Mouse (Mus musculus) embryonic facial prominence, embryonic 11.5 days (tissue): ENCODE data around the gene Apof. TPM values are rescaled to one million over a fixed set of nuclear protein-coding genes. Genes with fewer than 3 reads are reported as not detected.

ENCODE experiments used
- ATAC-seq: fragments of 200-750 bp; cut with Nextera tagmentation; replicated peaks from 2 replicates; pipeline ENCODE4 v1.8.0; 2017; ENCODE audit warnings: low read depth; ENCODE audit not compliant: insufficient number of reproducible peaks, low FRiP score, low TSS enrichment
- DNase-seq: peaks from one replicate; pipeline ENCODE4 v3.0.0-alpha.2; 2015; ENCODE audit warnings: low spot score
- H3K27ac ChIP-seq: fragments of 300-500 bp; sonication (generic); replicated peaks from 2 replicates; pipeline ENCODE4 v1.5.1; 2014; ENCODE audit warnings: mild to moderate bottlenecking, low read depth, low read length, control low read depth
- H3K27me3 ChIP-seq: fragments of 300-500 bp; sonication (generic); 2 replicates; pipeline ENCODE4 v1.6.1; 2014; ENCODE audit warnings: mild to moderate bottlenecking, low read length, moderate library complexity, mixed read lengths; ENCODE audit not compliant: control insufficient read depth, insufficient read depth
- H3K36me3 ChIP-seq: fragments of 300-500 bp; sonication (generic); replicated peaks from 2 replicates; pipeline ENCODE4 v1.6.1; 2014; ENCODE audit warnings: low read depth, mild to moderate bottlenecking, low read length, moderate library complexity, mixed read lengths; ENCODE audit not compliant: control insufficient read depth, insufficient read depth
- H3K4me1 ChIP-seq: fragments of 300-500 bp; sonication (generic); 2 replicates; pipeline ENCODE4 v1.6.1; 2014; ENCODE audit warnings: low read length, mixed read lengths; ENCODE audit not compliant: control insufficient read depth, insufficient read depth
- H3K4me2 ChIP-seq: fragments of 300-500 bp; sonication (generic); 2 replicates; pipeline ENCODE4 v1.6.1; 2014; ENCODE audit warnings: low read depth, mild to moderate bottlenecking, control low read depth, low read length, moderate library complexity
- H3K4me3 ChIP-seq: fragments of 300-500 bp; sonication (generic); 2 replicates; pipeline ENCODE4 v1.5.1; 2014; ENCODE audit warnings: low read depth, low read length, control low read depth
- H3K9ac ChIP-seq: fragments of 300-500 bp; sonication (generic); replicated peaks from 2 replicates; pipeline ENCODE4 v1.6.1; 2014; ENCODE audit warnings: mild to moderate bottlenecking, control low read depth, low read length
- H3K9me3 ChIP-seq: fragments of 300-500 bp; sonication (generic); replicated peaks from 2 replicates; pipeline ENCODE4 v1.6.1; 2016; ENCODE audit warnings: mild to moderate bottlenecking, low read length, inconsistent platforms, mixed read lengths; ENCODE audit not compliant: control insufficient read depth
- WGBS: fragments of 180-500 bp; shearing (Covaris S2); extraction: QIAGEN DNeasy Blood & Tissue Kit; methylation state at CpG from one replicate; pipeline ENCODE4 v1.1.7; 2014; 5-methylcytosine and 5-hydroxymethylcytosine counted together
- polyA plus RNA-seq: library from polyadenylated mRNA; unstranded; fragments of >200 nt; fragmentation: Nextera tagmentation; extraction: Ambion mirVana; gene quantifications from 2 replicates; pipeline ENCODE4 v1.2.1, GENCODE M21; 2014

Apof gene
- polyA plus RNA-seq, 1 experiment from 2014 or later, result not detected

DNA sequence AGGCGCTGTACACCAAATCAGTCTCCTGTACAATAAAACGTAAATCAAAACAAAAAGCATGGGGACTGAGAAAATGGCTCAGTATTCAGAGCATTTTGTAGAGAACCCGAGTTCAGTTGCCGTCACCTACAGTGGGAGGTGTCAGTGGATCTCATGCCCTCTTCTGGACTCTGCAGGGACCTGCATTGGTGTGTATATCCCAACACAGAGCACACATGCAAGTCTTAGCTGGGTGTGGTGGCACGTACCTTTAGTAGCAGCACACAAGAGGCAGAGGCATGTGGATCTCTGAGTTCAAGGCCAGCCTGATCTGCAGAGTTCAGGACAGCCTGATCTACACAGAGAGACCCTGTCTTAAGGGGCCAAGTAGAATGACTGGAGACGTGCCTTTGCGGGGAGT, 41.2 kb downstream of the Apof start:
- Histone ChIP-seq H3K9me3 (no peaks in the 10 kb centered on the region), H3K9ac (no peak overlapping the region), H3K27me3 (no peaks in the 10 kb centered on the region), H3K4me3 (no peak overlapping the region), H3K36me3 (peaks cover 3% of the 10 kb centered on the region), H3K4me1 (no peaks in the 10 kb centered on the region), H3K4me2 (no peak overlapping the region), H3K27ac (no peak overlapping the region)
- no peak for ATAC-seq
- WGBS, result 89% methylated on average over 7 of the region's 7 CpGs
- DNase-seq, result no peak

DNA sequence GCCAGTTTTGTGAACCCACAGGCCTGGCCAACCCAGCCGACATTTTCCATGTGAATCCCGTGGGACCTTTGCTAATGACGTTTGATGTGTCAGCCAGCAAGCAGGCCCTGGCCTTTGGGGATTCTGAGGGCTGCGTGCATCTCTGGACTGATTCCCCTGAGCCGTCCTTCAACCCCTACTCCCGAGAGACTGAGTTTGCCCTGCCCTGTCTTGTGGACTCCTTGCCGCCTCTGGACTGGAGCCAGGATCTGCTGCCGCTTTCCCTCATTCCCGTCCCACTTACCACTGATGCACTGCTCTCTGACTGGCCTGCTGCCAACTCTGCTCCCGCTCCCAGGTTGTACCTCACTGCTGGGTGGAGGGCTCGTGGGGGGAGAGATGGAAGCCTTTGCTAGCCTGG, 41.7 kb downstream of the Apof start:
- WGBS, result 88% methylated on average over 11 of the region's 11 CpGs
- H3K4me2 ChIP-seq, result no peak overlapping the region
- no peak for DNase-seq
- no peaks in the 10 kb centered on the region for H3K9me3 ChIP-seq
- no peaks in the 10 kb centered on the region for H3K4me1 ChIP-seq
- H3K27ac ChIP-seq, result no peak overlapping the region
- no peak overlapping the region for H3K9ac ChIP-seq
- peaks cover 3% of the 10 kb centered on the region for H3K36me3 ChIP-seq
- no peaks in the 10 kb centered on the region for H3K27me3 ChIP-seq
- H3K4me3 ChIP-seq, result no peak overlapping the region
- no peak for ATAC-seq

DNA sequence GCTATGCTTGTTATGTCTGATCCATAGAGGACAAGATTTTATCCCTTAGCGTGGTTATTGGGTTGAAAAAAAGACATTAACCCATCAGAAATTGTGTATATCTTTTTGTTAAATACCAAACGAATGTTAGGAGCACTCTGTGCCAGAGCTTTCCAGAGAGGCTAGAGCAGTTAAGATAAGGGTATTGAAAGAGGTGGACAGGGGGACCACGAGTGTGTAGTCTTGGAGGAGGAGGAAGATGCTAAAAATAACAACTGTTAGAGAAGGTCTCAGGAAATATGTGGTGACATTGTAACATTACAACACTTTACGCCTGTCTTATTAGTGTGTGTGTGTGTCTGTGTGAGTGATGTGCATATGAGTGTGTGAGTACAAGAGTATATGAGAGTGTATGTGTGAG, 42.4 kb downstream of the Apof start:
- peaks cover 3% of the 10 kb centered on the region for H3K36me3 ChIP-seq
- 87% methylated on average over 4 of the region's 4 CpGs for WGBS

DNA sequence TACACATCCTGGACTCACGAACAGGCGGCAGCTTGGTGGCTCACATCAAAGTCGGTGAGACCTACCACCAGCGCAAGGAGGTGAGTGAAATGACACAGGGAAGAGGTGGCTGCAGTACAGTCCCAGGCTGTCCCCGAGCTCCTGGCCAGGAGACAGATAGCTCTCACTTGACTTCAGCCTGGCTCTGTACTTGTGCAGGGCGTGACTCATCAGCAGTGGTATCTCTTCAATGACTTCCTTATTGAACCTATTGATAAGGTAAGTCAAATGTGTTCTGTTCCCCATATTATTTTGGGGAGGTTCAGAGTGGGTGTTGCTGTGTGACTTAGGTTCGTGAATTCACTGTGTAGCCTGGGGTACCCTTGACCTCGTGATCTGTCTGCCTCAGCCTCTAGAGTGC, 47.1 kb downstream of the Apof start:
- Histone ChIP-seq H3K36me3 (peaks cover 10% of the 10 kb centered on the region), H3K27me3 (no peaks in the 10 kb centered on the region), H3K4me3 (no peak overlapping the region), H3K9ac (no peak overlapping the region), H3K27ac (no peak overlapping the region), H3K9me3 (no peaks in the 10 kb centered on the region), H3K4me2 (no peak overlapping the region), H3K4me1 (no peaks in the 10 kb centered on the region)
- ATAC-seq (no peak), DNase-seq (no peak)
- 93% methylated on average over 8 of the region's 8 CpGs for WGBS

More for the DNA sequence above, 42.4 kb downstream of the Apof start:
- Histone ChIP-seq H3K4me1 (no peaks in the 10 kb centered on the region), H3K27ac (no peak overlapping the region), H3K9me3 (no peaks in the 10 kb centered on the region), H3K27me3 (no peaks in the 10 kb centered on the region), H3K9ac (no peak overlapping the region), H3K4me3 (no peak overlapping the region), H3K4me2 (no peak overlapping the region)
- ATAC-seq (no peak), DNase-seq (no peak)

Other genes starting within 250 kb of the Apof start
- 1,020 and 1,060 TPM in 2 replicates for gene Naca, start 233.1 kb upstream of the Apof start, polyA plus RNA-seq
- 641 and 733 TPM in 2 replicates for gene Ptges3, start 209.7 kb upstream of the Apof start, polyA plus RNA-seq
- gene Atp5b, start 185.4 kb upstream of the Apof start, polyA plus RNA-seq, result 2,412 and 2,488 TPM in 2 replicates
- gene Baz2a, start 177.1 kb upstream of the Apof start, polyA plus RNA-seq, result 14.0 and 14.2 TPM in 2 replicates
- gene Rbms2, start 88.4 kb upstream of the Apof start, polyA plus RNA-seq, result 24.5 and 24.6 TPM in 2 replicates
- gene Gls2, start 74.2 kb upstream of the Apof start, polyA plus RNA-seq, result 0.76 and 1.2 TPM in 2 replicates
- 30.7 and 33.7 TPM in 2 replicates for gene Spryd4, start 56.9 kb upstream of the Apof start, polyA plus RNA-seq
- 0.45 TPM in 1 of 2 replicates, not detected in the other for gene Mip, start 42.8 kb upstream of the Apof start, polyA plus RNA-seq
- gene Timeless, start 36.6 kb upstream of the Apof start, polyA plus RNA-seq, result 64.2 and 66.6 TPM in 2 replicates
- gene Apon, start 14.6 kb upstream of the Apof start, polyA plus RNA-seq, result 0.21 and 0.80 TPM in 2 replicates
- 12.7 and 13.4 TPM in 2 replicates for gene Stat2, start 1.9 kb downstream of the Apof start, polyA plus RNA-seq
- not detected in 2 replicates for gene Il23a, start 30.1 kb downstream of the Apof start, polyA plus RNA-seq
- gene Pan2, start 34.7 kb downstream of the Apof start, polyA plus RNA-seq, result 33.6 and 35.2 TPM in 2 replicates
- gene Cnpy2, start 53.8 kb downstream of the Apof start, polyA plus RNA-seq, result 288 and 305 TPM in 2 replicates
- 246 and 258 TPM in 2 replicates for gene Cs, start 69.1 kb downstream of the Apof start, polyA plus RNA-seq
- gene Coq10a, start 100.3 kb downstream of the Apof start, polyA plus RNA-seq, result 13.2 and 13.5 TPM in 2 replicates
- gene Ankrd52, start 108.4 kb downstream of the Apof start, polyA plus RNA-seq, result 9.3 and 10.4 TPM in 2 replicates
- gene Slc39a5, start 132.6 kb downstream of the Apof start, polyA plus RNA-seq, result not detected in 2 replicates
- gene Nabp2, start 142.8 kb downstream of the Apof start, polyA plus RNA-seq, result 92.2 and 99.1 TPM in 2 replicates
- gene Rnf41, start 143.0 kb downstream of the Apof start, polyA plus RNA-seq, result 36.4 and 38.9 TPM in 2 replicates
- gene Smarcc2, start 190.6 kb downstream of the Apof start, polyA plus RNA-seq, result 103 and 109 TPM in 2 replicates
- 678 and 740 TPM in 2 replicates for gene Myl6, start 225.5 kb downstream of the Apof start, polyA plus RNA-seq
- gene Myl6b, start 230.0 kb downstream of the Apof start, polyA plus RNA-seq, result 2.3 and 2.9 TPM in 2 replicates